Mouse (Mus musculus): ENCODE results near the gene Irak1. TPM values are rescaled to one million over a fixed set of nuclear protein-coding genes. Genes with fewer than 3 reads are reported as not detected.

The Irak1 gene
- total RNA-seq, 2 experiments from 2014 or later: 54.9 to 61.8 TPM

DNA sequence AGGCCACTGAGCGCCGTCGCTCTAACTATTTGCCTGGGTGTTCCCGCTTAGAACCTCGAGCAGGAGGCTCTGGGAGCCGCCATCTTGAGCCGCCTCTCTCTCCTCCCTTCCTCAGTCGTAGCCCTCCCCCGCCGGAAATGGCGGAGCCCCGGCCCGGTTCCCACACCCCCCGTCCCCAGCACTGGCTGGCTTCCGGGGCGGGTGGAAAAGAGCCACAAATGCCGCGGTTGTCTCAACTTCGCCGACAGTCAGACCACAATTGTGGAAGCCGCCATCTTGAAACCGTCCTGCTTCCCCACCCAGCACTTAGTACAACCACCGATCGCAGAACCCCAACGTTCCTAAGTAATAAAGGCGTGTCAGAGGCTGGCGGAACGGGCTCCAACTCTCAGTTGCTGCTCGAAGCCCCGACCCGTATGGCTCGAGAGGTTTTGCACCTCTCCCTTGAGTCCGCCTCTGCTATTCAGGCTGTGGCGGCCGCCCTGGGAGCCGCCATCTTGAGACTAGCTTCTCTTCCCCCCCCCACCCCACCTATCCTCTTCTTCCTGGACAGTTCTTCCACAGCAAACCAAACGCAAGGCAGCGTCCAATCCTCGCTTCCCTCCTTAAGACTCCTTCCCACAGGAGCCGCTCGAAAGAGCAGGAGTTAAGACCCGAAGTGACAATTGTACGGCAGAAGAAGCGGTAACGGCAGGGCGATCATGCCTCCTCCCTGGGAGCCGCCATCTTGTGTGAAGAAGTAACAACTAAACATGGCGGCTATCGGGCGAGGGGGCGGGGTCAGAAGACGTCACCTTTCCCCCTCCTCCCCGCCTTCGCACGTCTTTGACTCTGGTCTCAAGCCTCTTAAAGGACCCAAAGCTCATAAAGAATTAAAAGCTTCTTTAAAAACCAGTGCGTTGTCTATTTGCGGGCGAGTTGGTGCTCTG is 57.2 kb downstream of the Irak1 start, which contains the start of gene Hcfc1:
Gene Hcfc1, minus strand, starts transcription at position 110 of the 929 bp plus-strand sequence.
- peak; percentile 91 to 94 for DNase-seq

DNA sequence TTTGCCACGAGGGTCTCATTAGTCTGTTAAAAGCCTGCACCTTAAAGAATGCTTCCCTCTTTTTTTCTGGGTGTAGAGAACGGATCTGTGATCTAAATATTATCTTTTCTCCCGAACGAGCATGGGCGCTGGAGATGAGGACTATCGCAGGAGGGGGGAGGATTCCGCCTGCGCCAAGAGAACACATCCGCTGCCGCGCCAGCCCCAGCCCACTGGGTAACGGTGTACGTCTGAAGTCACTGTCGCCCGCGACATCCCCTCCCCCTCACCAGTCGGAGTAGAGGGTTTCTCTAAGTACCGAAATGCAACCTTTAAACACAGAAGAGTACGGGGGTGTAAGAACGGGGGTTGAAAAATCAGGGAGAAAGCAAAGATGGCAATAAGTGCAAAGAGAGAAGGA is 58.4 kb downstream of the Irak1 start:
- DNase-seq: peak; percentile 39 to 51

DNA sequence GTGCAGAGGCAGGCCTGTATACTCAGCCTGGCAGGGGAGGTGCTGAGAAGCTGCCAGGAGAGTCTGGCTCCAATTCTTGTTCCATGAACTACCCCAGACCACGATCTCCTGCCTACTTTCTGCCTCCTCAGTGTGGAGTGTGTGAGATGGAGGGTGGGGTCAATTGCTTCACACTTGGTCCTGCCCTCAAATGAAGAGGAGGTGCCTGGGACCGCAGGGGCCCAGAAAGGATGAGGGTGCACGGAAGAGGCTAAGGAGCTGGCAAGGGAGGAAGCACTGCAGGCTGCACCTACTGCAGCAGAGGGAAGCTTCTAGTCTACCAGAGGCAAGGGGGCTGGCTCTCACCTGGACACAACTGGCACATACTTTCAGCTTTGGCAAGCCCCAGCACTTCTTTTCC is 59.4 kb downstream of the Irak1 start:
- peak; percentile 20 to 36 for DNase-seq

Small RNA genes within 50 kb of the gene (microRNA-seq; reads per million reads assigned to microRNA genes)
- 3.0 to 8.9 reads per million in 2 experiments for gene Mir5132
- 0 reads per million in 2 experiments for gene Mir718

Other genes with a start within 250 kb of the Irak1 start
- 10 to 100 TPM; 23.9 to 26.0 TPM for gene Srpk3, start 249.5 kb downstream of the Irak1 start, total RNA-seq (2021)
- 100 to 1,000 TPM; 642 to 677 TPM for gene Idh3g, start 237.0 kb downstream of the Irak1 start, total RNA-seq (2021)
- 10 to 100 TPM; 79.3 to 80.7 TPM for gene Ssr4, start 236.9 kb downstream of the Irak1 start, total RNA-seq (2021)
- gene Pdzd4, start 198.9 kb downstream of the Irak1 start, total RNA-seq (2021): 1 to 10 TPM; 1.3 to 1.6 TPM
- not detected for gene Avpr2, start 131.8 kb downstream of the Irak1 start, total RNA-seq (2021)
- gene L1cam, start 127.8 kb downstream of the Irak1 start, total RNA-seq (2021): 1 to 10 TPM; 3.7 to 4.1 TPM
- 1 to 10 TPM in 1 of 2 experiments, under 1 TPM in 1; 0.72 to 3.8 TPM for gene Arhgap4, start 102.0 kb downstream of the Irak1 start, total RNA-seq (2021)
- gene Naa10, start 102.0 kb downstream of the Irak1 start, total RNA-seq (2021): 10 to 100 TPM; 56.6 to 58.6 TPM
- 1 to 10 TPM; 5.5 to 7.3 TPM for gene Renbp, start 93.1 kb downstream of the Irak1 start, total RNA-seq (2021)
- gene Hcfc1, start 57.6 kb downstream of the Irak1 start, total RNA-seq (2021): 10 to 100 TPM; 31.7 to 38.4 TPM
- not detected for gene Opn1mw, start 103.5 kb upstream of the Irak1 start, total RNA-seq (2021)
- 10 to 100 TPM; 25.7 to 30.4 TPM for gene Mecp2, start 111.4 kb upstream of the Irak1 start, total RNA-seq (2021)
- gene Tex28, start 143.9 kb upstream of the Irak1 start, total RNA-seq (2021): not detected
- gene Tktl1, start 153.3 kb upstream of the Irak1 start, total RNA-seq (2021): not detected
- gene Flna, start 225.9 kb upstream of the Irak1 start, total RNA-seq (2021): 10 to 100 TPM; 85.9 to 91.8 TPM
- gene Emd, start 230.8 kb upstream of the Irak1 start, total RNA-seq (2021): 10 to 100 TPM; 31.0 to 35.2 TPM
- 100 to 1,000 TPM; 240 to 275 TPM for gene Rpl10, start 246.9 kb upstream of the Irak1 start, total RNA-seq (2021)

Data from heart, adult 18-20 months (tissue).